In the genomic region with DNA sequence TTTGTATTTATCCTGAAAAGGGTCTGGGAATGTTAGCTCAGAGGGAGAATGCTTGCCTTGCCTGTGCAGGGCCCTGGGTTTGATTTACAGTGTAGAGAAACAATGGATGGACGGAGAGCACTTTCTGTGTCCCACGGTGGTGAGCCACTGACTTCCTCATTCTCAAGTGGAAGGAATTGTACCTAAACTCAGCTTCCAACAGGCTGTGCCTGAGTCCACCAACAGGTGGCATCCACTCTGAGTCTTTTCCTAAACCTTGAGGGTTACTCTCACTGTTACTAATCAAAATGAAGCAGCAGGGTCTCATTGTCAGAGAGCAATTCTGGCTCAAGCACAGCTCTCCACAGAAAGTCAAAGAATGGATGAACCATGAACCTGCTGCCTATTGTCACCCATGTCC, we compare ENCODE assay signal across 8 mouse cellular contexts. TPM values are rescaled to one million over a fixed set of nuclear protein-coding genes. Genes with fewer than 3 reads are reported as not detected.
DNase-seq lines count a peak whose midpoint lies in the region; TF ChIP-seq lines count a peak whose summit lies in the region.
"Had no signal": no experiment of that assay in that cellular context is flagged by ENCODE, and none has a peak within 500 bp of the region (broad histone marks: within the 10 kb centered on the region; RNA-seq: fewer than 3 reads in every experiment).

No protein-coding gene starts in this region.

- in situ Hi-C loops in ES-E14 (cut with MboI; ENCODE audit: low sequenced_read_pairs in 2 of 2, unreplicated experiment in 2 of 2), result no loop called here

- H3K27me3 ChIP-seq in splenic B cell, adult 2 months (ENCODE audit: control insufficient read depth, insufficient read depth, low read length, poor library complexity, severe bottlenecking), result no peaks in the 10 kb centered on the region
- H3K27me3 ChIP-seq: limb, embryonic 13.5 days had no signal

- DNase-seq in layer of hippocampus, adult 11-12 months (ENCODE audit: low spot score), result peak; percentile 21
- DNase-seq in layer of hippocampus, postnatal 14 days (ENCODE audit: low spot score in 2 of 2), result no peak
- DNase-seq in ES-E14 (ENCODE audit: low read depth, low spot score), result peak; percentile 60
- peak; percentile 6 for DNase-seq in adrenal gland, adult 8-10 months
- peak; percentile 60 to 65 for DNase-seq in kidney, postnatal 4 days
- peak; percentile 50 for DNase-seq in splenic B cell, adult 2 months (ENCODE audit: low read depth, low spot score)
- DNase-seq in gastrocnemius, adult 8-10 months (ENCODE audit: low spot score in 2 of 2), result no peak

- H3K9me3 ChIP-seq in ES-E14 (ENCODE audit: control insufficient read depth, insufficient read depth, low read depth, low read length), result no peaks in the 10 kb centered on the region

- H3K4me1 ChIP-seq in ES-E14 (ENCODE audit: control insufficient read depth in 2 of 2, insufficient read depth in 2 of 2, low read length in 2 of 2, poor library complexity in 1 of 2), result no peaks in the 10 kb centered on the region
- H3K4me1 ChIP-seq: limb, embryonic 13.5 days had no signal

- H3K27ac ChIP-seq in ES-E14 (ENCODE audit: insufficient read depth, low read depth, low read length, poor library complexity, severe bottlenecking), result no peak overlapping the region
- H3K27ac ChIP-seq: limb, embryonic 13.5 days had no signal

- H3K9ac ChIP-seq in ES-E14 (ENCODE audit: insufficient read depth, low read depth, low read length, poor library complexity, severe bottlenecking), result peak overlapping the region; percentile 63
- H3K9ac ChIP-seq: limb, embryonic 13.5 days had no signal

- H3K4me3 ChIP-seq in ES-E14 (ENCODE audit: insufficient read depth in 1 of 2, low read depth in 1 of 2, low read length in 2 of 2, poor library complexity in 1 of 2, severe bottlenecking in 1 of 2), result no peak overlapping the region
- H3K4me3 ChIP-seq: limb, embryonic 13.5 days had no signal

- no peaks in the 10 kb centered on the region for H3K36me3 ChIP-seq in ES-E14 (ENCODE audit: control insufficient read depth, insufficient read depth, low read length, poor library complexity, severe bottlenecking)
- no peaks in the 10 kb centered on the region for H3K36me3 ChIP-seq in splenic B cell, adult 2 months (ENCODE audit: control insufficient read depth, insufficient read depth, low read length, poor library complexity, severe bottlenecking)
- H3K36me3 ChIP-seq: limb, embryonic 13.5 days had no signal

TF ChIP-seq in ES-E14, 5 proteins besides CTCF, POLR2A, EP300 and RAD21:
- peak; percentile 31; the same call in 1 of the 2 replicates for TF ChIP-seq ZC3H11A (IDR thresholded peaks at IDR 0.05; ENCODE audit: borderline replicate concordance, low read depth, low read length)
- no peak for TF ChIP-seq CHD2 (IDR thresholded peaks at IDR 0.05; ENCODE audit: low read depth, low read length)

RNA-seq across cellular contexts. Expression of a gene that starts 8.0 kb away (rescaled TPM):
- total RNA-seq in layer of hippocampus, postnatal 14 days (2021), result 10 to 100 TPM; 22.5 to 26.6 TPM
- 83.8 and 94.1 TPM in 2 replicates for total RNA-seq in ES-E14 (2012; rRNA removed)
- 10 to 100 TPM; 32.2 to 38.0 (median 36.5) TPM for total RNA-seq in adrenal gland, adult 8-10 months (2022)
- 10 to 100 TPM in 3 of 4 experiments, 1 to 10 TPM in 1; 9.8 to 14.1 (median 12.0) TPM for total RNA-seq in gastrocnemius, adult 8-10 months (2022)

RNA-seq across cellular contexts. Expression of a gene that starts 58.4 kb away (rescaled TPM):
- 10 to 100 TPM; 30.6 to 32.7 TPM for total RNA-seq in layer of hippocampus, postnatal 14 days (2021)
- total RNA-seq in ES-E14 (2012; rRNA removed), result 34.4 and 41.7 TPM in 2 replicates
- 10 to 100 TPM; 13.6 to 22.3 (median 19.3) TPM for total RNA-seq in adrenal gland, adult 8-10 months (2022)
- total RNA-seq in gastrocnemius, adult 8-10 months (2022), result 10 to 100 TPM; 13.6 to 16.6 (median 15.3) TPM

Comparison
In these comparisons a context has a peak if more than half of its experiments do, and no peak if none do; other contexts are left out.
1. DNase-seq: peak in layer of hippocampus, adult 11-12 months (single experiment), ES-E14 (single experiment), adrenal gland, adult 8-10 months (single experiment), kidney, postnatal 4 days (2 of 2) and splenic B cell, adult 2 months (single experiment); none in layer of hippocampus, postnatal 14 days (0 of 2) and gastrocnemius, adult 8-10 months (0 of 2).